Mouse (Mus musculus) forebrain, embryonic 15.5 days (tissue): ENCODE results near the gene Cirbp. TPM values are rescaled to one million over a fixed set of nuclear protein-coding genes. Genes with fewer than 3 reads are reported as not detected.

Experiments used
- ATAC-seq: fragments of 200-750 bp; cut with Nextera tagmentation; replicated peaks from 2 replicates; pipeline ENCODE4 v1.8.0; 2017; ENCODE audit warnings: mild to moderate bottlenecking, moderate TSS enrichment, moderate library complexity
- H3K27ac ChIP-seq: fragments of 300-500 bp; sonication (generic); replicated peaks from 2 replicates; pipeline ENCODE4 v1.5.1; 2015; ENCODE audit warnings: mild to moderate bottlenecking, inconsistent platforms
- H3K27me3 ChIP-seq: fragments of 300-500 bp; sonication (generic); 2 replicates; pipeline ENCODE4 v1.6.1; 2015; ENCODE audit warnings: inconsistent platforms
- H3K36me3 ChIP-seq: fragments of 300-500 bp; sonication (generic); 2 replicates; pipeline ENCODE4 v1.6.1; 2015; ENCODE audit warnings: mild to moderate bottlenecking, inconsistent platforms
- H3K4me1 ChIP-seq: fragments of 300-500 bp; sonication (generic); 2 replicates; pipeline ENCODE4 v1.6.1; 2015; ENCODE audit warnings: inconsistent platforms
- H3K4me2 ChIP-seq: fragments of 300-500 bp; sonication (generic); replicated peaks from 2 replicates; pipeline ENCODE4 v1.6.1; 2015; ENCODE audit warnings: mild to moderate bottlenecking, inconsistent platforms
- H3K4me3 ChIP-seq: fragments of 300-500 bp; sonication (generic); 2 replicates; pipeline ENCODE4 v1.5.1; 2015; ENCODE audit warnings: mild to moderate bottlenecking, inconsistent platforms
- H3K9ac ChIP-seq: fragments of 300-500 bp; sonication (generic); replicated peaks from 2 replicates; pipeline ENCODE4 v1.6.1; 2015; ENCODE audit warnings: mild to moderate bottlenecking, inconsistent platforms
- H3K9me3 ChIP-seq: fragments of 300-500 bp; sonication (generic); 2 replicates; pipeline ENCODE4 v1.6.1; 2016; ENCODE audit warnings: inconsistent platforms
- WGBS: fragments of 180-500 bp; shearing (Covaris S2); methylation state at CpG from one replicate; pipeline ENCODE4 v1.1.7; 2015; ENCODE audit warnings: mixed read lengths; 5-methylcytosine and 5-hydroxymethylcytosine counted together
- polyA plus RNA-seq: library from polyadenylated mRNA; unstranded; fragments of >200 nt; fragmentation: Nextera tagmentation; extraction: Ambion mirVana; gene quantifications from 2 replicates; pipeline ENCODE4 v1.2.1, GENCODE M21; 2015

Gene Cirbp
- polyA plus RNA-seq, 1 experiment from 2014 or later: 358 TPM

DNA sequence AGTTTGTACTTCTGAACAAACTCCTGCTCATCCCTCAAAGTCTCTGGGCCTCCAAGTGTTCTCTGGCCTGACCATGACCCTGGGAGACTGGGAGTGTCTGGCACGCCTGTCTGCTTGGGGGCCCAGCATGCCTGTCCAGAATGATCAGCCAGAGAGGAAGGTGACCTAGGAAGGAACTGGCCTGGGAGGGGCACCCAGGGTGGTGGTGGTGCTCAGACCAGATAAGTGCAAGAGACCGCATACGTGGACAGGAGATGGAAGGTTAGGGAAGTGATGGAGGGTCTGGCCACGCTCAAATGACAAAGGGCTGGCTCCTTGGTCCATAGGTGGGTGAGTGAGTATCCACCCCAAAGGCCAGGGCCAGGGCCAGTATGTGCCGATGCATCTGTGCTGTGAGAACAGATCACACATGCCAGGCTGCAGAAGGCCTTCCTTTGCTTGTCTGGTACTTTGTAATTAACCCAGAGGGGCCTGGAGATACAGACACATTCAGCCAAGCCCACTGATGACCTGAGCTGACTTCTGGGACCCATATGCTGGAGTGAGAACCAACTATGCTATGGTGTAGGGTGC, 18.6 kb upstream of the Cirbp start:
- Histone ChIP-seq H3K4me3 (peak overlapping the region; percentile 80), H3K9ac (no peak overlapping the region), H3K9me3 (no peaks in the 10 kb centered on the region), H3K27ac (peak overlapping the region; percentile 100), H3K4me2 (peak overlapping the region; percentile 66), H3K36me3 (peaks cover 25% of the 10 kb centered on the region), H3K4me1 (peaks cover 39% of the 10 kb centered on the region), H3K27me3 (no peaks in the 10 kb centered on the region)
- ATAC-seq: no peak
- WGBS: 77% methylated on average over 5 of the region's 5 CpGs

DNA sequence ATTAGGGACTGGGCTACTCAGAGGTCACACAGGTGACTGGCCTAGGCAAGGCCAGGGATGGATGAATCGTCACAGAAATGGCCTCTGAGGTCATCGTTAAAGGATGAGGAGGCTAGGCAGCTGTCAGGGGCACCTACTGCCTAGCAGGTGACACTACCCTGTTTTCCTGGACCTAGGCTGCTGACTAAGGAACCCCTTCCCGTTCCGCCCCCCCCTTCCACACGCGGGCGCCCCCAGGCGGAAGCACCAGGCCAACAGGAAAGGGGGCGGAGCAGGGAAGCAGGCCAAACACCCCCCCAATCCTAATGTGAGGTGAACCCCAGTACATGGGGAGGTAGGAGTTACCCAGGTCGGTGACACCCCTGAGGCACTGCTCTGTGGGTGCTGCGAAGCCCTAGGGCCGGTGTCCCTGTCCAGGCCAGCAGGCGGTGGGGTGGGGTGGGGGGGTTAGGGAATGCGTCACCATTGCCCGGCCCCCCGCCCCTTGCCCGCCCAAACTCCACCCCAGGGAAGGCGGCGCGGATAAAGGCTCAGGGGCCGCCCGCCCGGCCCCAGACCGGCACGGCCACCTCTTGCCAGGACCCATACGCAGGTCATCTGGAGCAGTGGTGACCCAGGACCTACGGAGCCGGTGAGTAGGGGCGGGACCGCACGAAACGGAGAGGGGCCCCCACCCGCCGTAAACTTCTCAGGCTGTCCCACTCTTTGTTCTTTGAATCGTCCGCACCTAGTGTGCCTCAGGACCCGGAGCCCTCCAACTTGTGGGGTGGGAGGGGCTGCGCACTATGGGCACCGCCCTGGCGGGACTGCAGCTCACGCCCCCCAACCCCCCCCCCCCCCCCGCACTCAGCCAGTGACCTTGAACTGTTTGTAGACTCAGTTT, 17.8 kb upstream of the Cirbp start, which contains the start of gene Midn:
Midn (plus strand) TSS at position 554 of the 883 bp plus-strand sequence.
- peaks cover 28% of the 10 kb centered on the region for H3K36me3 ChIP-seq
- under 1% methylated on average over 41 of the region's 42 CpGs for WGBS
- H3K9me3 ChIP-seq: no peaks in the 10 kb centered on the region
- peaks cover 41% of the 10 kb centered on the region for H3K4me1 ChIP-seq
- peak within 1 kb of the TSS; percentile 100 for H3K27ac ChIP-seq
- ATAC-seq: peak; percentile 20
- H3K27me3 ChIP-seq: no peaks in the 10 kb centered on the region
- H3K9ac ChIP-seq: peak within 1 kb of the TSS; percentile 98
- peak within 1 kb of the TSS; percentile 66 for H3K4me2 ChIP-seq
- H3K4me3 ChIP-seq: peak within 1 kb of the TSS; percentile 80

DNA sequence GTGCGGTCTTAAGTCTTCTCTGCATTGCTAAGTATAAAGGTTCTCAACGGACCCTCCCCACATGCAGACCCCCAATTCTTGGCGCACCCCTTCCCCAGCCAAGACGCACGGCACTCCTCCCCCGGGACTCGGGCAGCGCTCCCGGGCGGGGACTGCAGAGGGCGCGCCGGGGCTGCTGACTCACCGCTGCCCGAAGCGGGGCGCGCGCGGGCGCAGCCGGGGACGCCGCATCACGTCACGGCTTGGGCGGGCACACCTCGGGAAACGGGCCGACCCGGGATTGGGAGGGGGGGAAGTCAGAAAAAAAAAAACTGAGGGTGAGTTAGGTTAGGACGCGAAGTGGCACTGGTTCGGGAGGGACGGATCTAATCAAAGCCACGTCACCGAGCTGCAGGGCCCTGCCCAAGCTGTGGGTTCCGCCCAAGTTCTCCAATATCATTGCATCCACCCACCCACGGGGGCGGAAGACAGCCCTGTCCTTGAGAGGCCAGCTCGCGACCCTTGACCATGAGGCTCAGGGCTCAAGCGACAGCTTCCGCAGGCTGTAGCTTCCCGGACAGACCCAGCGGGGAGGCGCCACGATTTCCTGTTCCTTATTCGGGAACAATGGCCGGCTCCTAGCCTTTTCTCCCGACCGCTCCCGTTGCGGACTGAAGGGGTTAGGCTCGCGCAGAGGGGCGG, 17.0 kb upstream of the Cirbp start:
- H3K36me3 ChIP-seq: peaks cover 34% of the 10 kb centered on the region
- peak overlapping the region; percentile 66 for H3K4me2 ChIP-seq
- H3K9ac ChIP-seq: peak overlapping the region; percentile 98
- ATAC-seq: peak; percentile 47
- peak overlapping the region; percentile 100 for H3K27ac ChIP-seq
- H3K27me3 ChIP-seq: no peaks in the 10 kb centered on the region
- peak overlapping the region; percentile 80 for H3K4me3 ChIP-seq
- peaks cover 42% of the 10 kb centered on the region for H3K4me1 ChIP-seq
- no peaks in the 10 kb centered on the region for H3K9me3 ChIP-seq
- under 1% methylated on average over 57 of the region's 57 CpGs for WGBS

DNA sequence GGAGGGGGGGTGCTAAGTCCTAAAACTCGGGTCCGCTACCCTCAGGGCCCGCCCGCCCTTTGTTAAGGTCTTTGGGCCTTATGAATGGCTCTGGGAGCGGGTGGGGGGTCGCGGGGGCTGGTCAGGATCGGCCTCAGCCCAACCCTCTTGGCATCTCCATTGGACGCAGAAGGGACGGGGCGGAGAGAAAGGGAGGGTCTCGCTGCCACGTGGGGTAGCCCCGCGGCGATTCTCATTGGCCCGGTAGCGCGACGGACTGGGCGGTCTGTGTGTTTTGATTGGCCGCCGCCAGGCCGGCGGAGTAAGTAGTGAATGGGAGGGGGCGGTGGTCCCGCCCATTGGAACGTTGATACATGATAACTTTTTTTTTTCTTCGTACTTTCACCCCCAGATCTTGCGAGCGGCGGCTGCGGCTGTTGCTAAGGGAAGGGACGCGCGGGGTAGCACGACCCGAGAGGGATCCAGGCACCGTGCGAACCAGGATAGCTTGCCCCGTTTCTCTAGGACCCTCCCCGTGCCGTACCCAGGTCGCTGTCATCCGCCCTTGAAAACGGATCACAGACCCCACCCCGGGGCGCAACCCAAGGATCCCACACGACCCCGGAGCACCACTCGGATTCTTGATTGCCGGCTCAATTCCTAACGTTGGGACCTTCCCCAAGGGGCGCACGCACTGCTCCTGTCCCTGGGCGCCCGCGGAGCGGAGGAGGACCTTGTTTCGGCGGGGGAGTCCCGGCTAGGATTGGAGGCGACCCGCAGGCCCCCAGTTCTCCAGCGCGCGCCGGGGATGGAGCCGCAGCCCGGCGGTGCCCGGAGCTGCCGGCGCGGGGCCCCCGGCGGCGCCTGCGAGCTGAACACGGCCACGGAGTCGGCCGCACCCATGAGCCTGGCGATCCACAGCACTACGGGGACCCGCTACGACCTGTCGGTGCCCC, 16.2 kb upstream of the Cirbp start:
- Histone ChIP-seq H3K9ac (peak overlapping the region; percentile 99), H3K4me2 (peak overlapping the region; percentile 96), H3K4me1 (peaks cover 50% of the 10 kb centered on the region), H3K27me3 (no peaks in the 10 kb centered on the region), H3K9me3 (no peaks in the 10 kb centered on the region), H3K27ac (peak overlapping the region; percentile 100), H3K4me3 (peak overlapping the region; percentile 80), H3K36me3 (peaks cover 34% of the 10 kb centered on the region)
- under 1% methylated on average over 81 of the region's 88 CpGs for WGBS
- ATAC-seq: peak; percentile 84

DNA sequence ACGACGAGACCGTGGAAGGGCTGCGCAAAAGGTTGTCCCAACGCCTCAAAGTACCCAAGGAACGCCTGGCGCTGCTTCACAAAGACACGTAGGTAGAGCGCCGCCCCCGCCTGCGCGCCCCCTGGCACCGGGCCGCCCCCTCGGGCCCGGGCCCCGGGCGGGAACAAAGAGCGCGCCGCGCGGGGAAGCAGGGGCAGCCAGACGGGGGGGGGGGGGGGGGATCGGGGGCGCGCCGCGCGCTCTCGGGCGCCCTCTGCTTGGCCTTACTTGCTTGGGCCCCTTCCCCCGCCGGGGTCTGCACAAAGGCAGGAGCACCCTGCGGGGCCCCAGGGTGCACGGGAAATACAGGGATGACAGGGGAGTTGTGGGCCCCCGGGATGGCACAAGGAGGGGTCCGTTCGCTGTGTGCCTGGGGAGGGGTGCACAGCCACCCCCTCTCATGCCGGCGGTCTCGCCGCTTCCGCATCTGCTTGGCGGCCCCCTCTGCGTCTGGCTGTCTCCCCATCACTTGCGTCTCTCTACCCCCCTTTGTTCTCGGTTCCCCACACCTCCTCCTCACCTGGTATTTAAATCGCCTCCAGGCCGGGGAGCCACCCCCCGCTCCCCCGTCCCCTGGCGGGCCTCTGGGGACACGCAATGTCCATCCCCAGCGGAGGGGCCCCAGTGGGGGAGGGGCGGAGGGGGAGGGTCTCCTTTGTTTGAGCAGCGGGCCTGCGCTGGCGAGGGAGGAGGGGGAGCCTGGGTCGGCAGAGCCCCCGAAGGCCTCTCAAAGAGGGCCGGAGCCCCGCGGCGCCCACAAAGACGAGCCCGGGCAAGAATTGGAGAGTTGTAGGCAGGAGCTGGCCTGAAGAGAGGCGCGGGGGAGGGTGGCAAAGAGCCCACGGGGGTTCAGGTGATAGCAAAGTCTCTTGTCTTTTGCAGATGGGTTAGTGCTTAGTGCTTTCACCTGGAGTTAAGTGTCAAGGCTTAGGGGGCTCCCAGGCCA, 15.3 kb upstream of the Cirbp start:
- Histone ChIP-seq H3K9ac (peak overlapping the region; percentile 99), H3K4me3 (peak overlapping the region; percentile 80), H3K4me1 (peaks cover 53% of the 10 kb centered on the region), H3K9me3 (no peaks in the 10 kb centered on the region), H3K27ac (peak overlapping the region; percentile 100), H3K36me3 (peaks cover 36% of the 10 kb centered on the region), H3K4me2 (peak overlapping the region; percentile 96), H3K27me3 (no peaks in the 10 kb centered on the region)
- ATAC-seq: 0 out of 2 replicates have a peak, but pooled peaks have one; percentile 2
- 0% methylated on average over 47 of the region's 71 CpGs for WGBS

DNA sequence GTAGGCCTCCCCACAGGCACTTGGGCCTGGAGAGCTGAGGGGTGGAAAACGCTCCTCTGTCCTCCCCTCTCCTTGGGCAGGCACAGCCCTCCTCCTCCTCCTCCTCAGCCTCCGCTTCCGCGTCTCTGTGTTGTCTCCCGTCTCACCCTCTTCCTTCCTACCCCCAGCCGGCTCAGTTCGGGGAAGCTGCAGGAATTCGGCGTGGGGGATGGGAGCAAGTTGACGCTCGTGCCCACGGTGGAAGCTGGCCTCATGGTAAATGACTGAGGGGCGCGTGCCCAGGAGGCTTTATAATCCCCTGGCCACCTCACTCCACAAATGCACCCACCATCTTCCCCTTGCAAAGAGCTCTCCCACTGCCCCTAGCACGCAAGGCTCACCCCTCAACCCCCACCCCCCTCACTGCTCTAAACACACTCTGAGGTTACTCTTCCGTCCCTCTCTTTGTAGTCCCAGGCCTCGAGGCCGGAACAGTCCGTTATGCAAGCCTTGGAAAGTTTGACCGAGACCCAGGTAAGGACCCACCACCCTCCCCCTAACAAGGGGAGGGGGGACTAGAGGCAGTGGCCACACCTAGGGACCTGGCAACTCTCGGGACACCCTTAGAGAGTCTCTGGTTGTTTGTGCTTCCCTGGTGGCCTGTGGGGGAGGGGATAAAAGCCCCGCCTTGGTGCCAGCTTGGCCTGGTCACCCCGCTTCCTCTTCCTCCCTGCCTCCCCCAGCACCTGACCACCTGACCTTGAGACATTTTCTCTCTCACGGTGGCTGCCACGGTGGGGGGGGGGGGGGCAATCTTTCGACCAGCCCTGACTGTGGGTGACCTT, 14.4 kb upstream of the Cirbp start:
- H3K9me3 ChIP-seq: no peaks in the 10 kb centered on the region
- peaks cover 54% of the 10 kb centered on the region for H3K4me1 ChIP-seq
- WGBS: under 1% methylated on average over 26 of the region's 26 CpGs
- H3K9ac ChIP-seq: peak overlapping the region; percentile 99
- H3K27me3 ChIP-seq: no peaks in the 10 kb centered on the region
- peaks cover 45% of the 10 kb centered on the region for H3K36me3 ChIP-seq
- peak overlapping the region; percentile 80 for H3K4me3 ChIP-seq
- no peak for ATAC-seq
- H3K27ac ChIP-seq: peak overlapping the region; percentile 100
- peak overlapping the region; percentile 96 for H3K4me2 ChIP-seq

DNA sequence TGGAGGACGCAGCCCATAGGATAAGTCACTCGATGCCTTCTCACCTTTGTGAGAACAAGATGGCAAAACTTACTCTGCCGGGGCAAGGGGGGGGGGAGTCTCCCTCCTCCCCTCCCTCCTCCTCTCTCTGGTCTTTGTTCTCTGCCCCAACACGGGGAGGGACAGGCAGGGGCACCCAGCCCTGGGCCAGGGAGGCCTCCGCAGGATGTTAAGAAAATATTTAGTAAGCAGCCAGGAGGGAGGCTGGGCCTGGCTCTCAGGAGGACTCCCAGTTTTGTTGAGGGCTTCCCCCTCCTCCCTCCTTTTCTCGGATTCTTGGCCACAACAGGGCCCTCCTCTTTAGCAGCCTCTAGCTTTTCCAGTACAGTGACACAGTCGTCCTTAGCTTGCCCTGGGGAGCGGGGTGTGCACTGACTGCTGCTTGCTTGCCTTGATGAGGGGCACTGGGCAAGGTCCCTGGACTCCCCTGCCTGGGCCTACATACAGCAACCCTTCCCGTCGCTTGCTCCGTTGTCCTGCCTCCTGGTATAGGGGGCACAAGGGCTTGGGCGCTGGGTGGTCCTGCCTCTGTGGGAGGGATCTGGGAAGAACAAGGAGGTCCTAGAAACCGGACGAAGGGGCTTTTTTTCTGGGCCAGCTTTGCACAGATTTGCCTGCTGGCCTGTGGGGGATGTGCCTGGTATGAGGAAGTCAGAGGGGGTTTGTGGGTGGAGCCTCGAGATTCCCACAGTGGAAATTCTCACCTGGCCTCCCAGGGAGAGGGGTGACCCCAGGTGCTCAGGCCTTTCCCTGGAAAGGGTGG, 13.5 kb upstream of the Cirbp start:
- H3K4me3 ChIP-seq: peak overlapping the region; percentile 80
- no peak for ATAC-seq
- peaks cover 53% of the 10 kb centered on the region for H3K36me3 ChIP-seq
- H3K27ac ChIP-seq: peak overlapping the region; percentile 100
- no peaks in the 10 kb centered on the region for H3K27me3 ChIP-seq
- peak overlapping the region; percentile 96 for H3K4me2 ChIP-seq
- H3K9me3 ChIP-seq: no peaks in the 10 kb centered on the region
- H3K4me1 ChIP-seq: peaks cover 62% of the 10 kb centered on the region
- peak overlapping the region; percentile 99 for H3K9ac ChIP-seq
- WGBS: 2% methylated on average over 15 of the region's 15 CpGs

DNA sequence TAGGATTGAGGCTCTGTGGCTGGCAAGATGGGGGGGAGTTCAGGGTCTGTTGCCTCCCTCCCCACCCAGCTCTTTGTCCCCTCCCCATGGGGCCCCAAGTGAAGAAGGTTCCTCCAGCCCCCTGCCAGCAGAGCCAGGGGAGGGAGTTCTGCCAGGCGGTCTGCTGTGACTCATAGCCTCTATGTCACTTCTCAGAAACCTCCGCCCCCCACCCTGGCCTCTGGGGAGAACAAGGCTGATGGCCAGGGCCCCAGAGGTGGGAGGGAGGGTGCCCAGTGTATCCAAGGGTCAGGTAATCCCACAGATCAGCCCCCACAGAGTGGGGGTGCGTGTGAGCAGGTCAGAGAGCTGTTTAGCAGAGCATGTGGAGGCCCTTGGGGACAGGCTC, 12.9 kb upstream of the Cirbp start:
- no peak for ATAC-seq
- no peaks in the 10 kb centered on the region for H3K27me3 ChIP-seq
- H3K9me3 ChIP-seq: no peaks in the 10 kb centered on the region
- H3K4me2 ChIP-seq: peak overlapping the region; percentile 96
- peak overlapping the region; percentile 80 for H3K4me3 ChIP-seq
- H3K27ac ChIP-seq: peak overlapping the region; percentile 100
- peaks cover 66% of the 10 kb centered on the region for H3K4me1 ChIP-seq
- peaks cover 56% of the 10 kb centered on the region for H3K36me3 ChIP-seq
- 46% methylated on average over 3 of the region's 3 CpGs for WGBS
- peak overlapping the region; percentile 99 for H3K9ac ChIP-seq

DNA sequence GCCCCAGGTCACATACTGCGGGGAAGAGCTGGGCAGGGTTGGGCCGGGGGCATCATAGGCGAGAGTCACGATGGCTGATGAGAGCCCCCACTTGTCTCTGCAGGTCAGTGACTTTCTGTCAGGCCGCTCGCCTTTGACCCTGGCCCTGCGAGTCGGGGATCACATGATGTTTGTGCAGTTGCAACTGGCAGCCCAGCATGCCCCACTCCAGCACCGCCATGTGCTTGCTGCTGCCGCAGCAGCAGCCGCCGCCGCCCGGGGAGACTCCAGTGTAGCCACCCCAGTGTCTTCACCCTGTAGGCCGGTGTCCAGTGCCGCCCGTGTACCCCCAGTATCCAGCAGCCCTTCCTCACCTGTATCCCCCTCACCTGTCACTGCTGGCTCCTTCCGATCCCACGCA, 12.1 kb upstream of the Cirbp start:
- peak overlapping the region; percentile 100 for H3K27ac ChIP-seq
- no peaks in the 10 kb centered on the region for H3K9me3 ChIP-seq
- H3K4me2 ChIP-seq: peak overlapping the region; percentile 96
- peak overlapping the region; percentile 80 for H3K4me3 ChIP-seq
- H3K36me3 ChIP-seq: peaks cover 56% of the 10 kb centered on the region
- H3K27me3 ChIP-seq: no peaks in the 10 kb centered on the region
- 86% methylated on average over 19 of the region's 19 CpGs for WGBS
- no peak for ATAC-seq
- peak overlapping the region; percentile 99; the same call in 1 of the 2 replicates for H3K9ac ChIP-seq
- H3K4me1 ChIP-seq: peaks cover 71% of the 10 kb centered on the region
